18 mouse cellular contexts compared by ENCODE assay signal in genomic region chr9:14203768-14204416, GRCm38 (mm10).
DNase-seq lines count a peak whose midpoint lies in the region; ATAC-seq and TF ChIP-seq lines count a peak whose summit lies in the region.
"Had no signal": no experiment of that assay in that cellular context is flagged by ENCODE, and none has a peak within 500 bp of the region (broad histone marks: within the 10 kb centered on the region; RNA-seq: fewer than 3 reads in every experiment).

No protein-coding gene starts in this region.

- no peak overlapping the region for H3K4me2 ChIP-seq in kidney, embryonic 14.5 days (replicated peaks; ENCODE audit: low read depth, low read length)
- H3K4me2 ChIP-seq in CH12.LX (ENCODE audit: insufficient read depth, low read depth, poor library complexity, severe bottlenecking) = no peak overlapping the region
- no peak overlapping the region for H3K4me2 ChIP-seq in kidney, embryonic 15.5 days
- H3K4me2 ChIP-seq in limb, embryonic 12.5 days = no peak overlapping the region
- H3K4me2 ChIP-seq in intestine, postnatal 0 days (replicated peaks; ENCODE audit: low read depth) = no peak overlapping the region
- H3K4me2 ChIP-seq: embryonic facial prominence, embryonic 15.5 days; heart, embryonic 15.5 days; hindbrain, embryonic 12.5 days; liver, embryonic 15.5 days had no signal

- no peak overlapping the region for H3K9ac ChIP-seq in kidney, embryonic 14.5 days (ENCODE audit: low read depth, low read length)
- no peak overlapping the region for H3K9ac ChIP-seq in CH12.LX (ENCODE audit: insufficient read depth, low read depth)
- no peak overlapping the region for H3K9ac ChIP-seq in kidney, embryonic 15.5 days
- no peak overlapping the region for H3K9ac ChIP-seq in limb, embryonic 12.5 days (replicated peaks)
- H3K9ac ChIP-seq in intestine, postnatal 0 days (ENCODE audit: low read depth, low read length) = no peak overlapping the region
- H3K9ac ChIP-seq: embryonic facial prominence, embryonic 15.5 days; heart, embryonic 15.5 days; hindbrain, embryonic 12.5 days; liver, embryonic 15.5 days had no signal

- no peak overlapping the region; the same call in 1 of the 2 replicates for H3K27ac ChIP-seq in kidney, embryonic 14.5 days (ENCODE audit: low read depth, low read length)
- H3K27ac ChIP-seq in CH12.LX (ENCODE audit: insufficient read depth, low read depth) = no peak overlapping the region
- 0 out of 2 replicates have a peak overlapping the region, but pooled peaks have one; percentile 57 for H3K27ac ChIP-seq in kidney, embryonic 15.5 days
- H3K27ac ChIP-seq in limb, embryonic 12.5 days = peak overlapping the region; percentile 73
- no peak overlapping the region for H3K27ac ChIP-seq in intestine, postnatal 0 days (ENCODE audit: low read depth, low read length)
- H3K27ac ChIP-seq: embryonic facial prominence, embryonic 15.5 days; heart, embryonic 15.5 days; hindbrain, embryonic 12.5 days; liver, embryonic 15.5 days had no signal

- TF ChIP-seq POLR2A in CH12.LX (IDR thresholded peaks at IDR 0.05; ENCODE audit: low read depth, low read length) = no peak

- no peaks in the 10 kb centered on the region for H3K36me3 ChIP-seq in kidney, embryonic 14.5 days (ENCODE audit: control insufficient read depth, insufficient read depth, low read length)
- H3K36me3 ChIP-seq in CH12.LX (replicated peaks in 1 of 2; ENCODE audit: control insufficient read depth in 1 of 2, insufficient read depth in 1 of 2, low read length in 1 of 2) = no peaks in the 10 kb centered on the region
- no peaks in the 10 kb centered on the region for H3K36me3 ChIP-seq in kidney, embryonic 15.5 days
- no peaks in the 10 kb centered on the region for H3K36me3 ChIP-seq in limb, embryonic 12.5 days
- H3K36me3 ChIP-seq in intestine, postnatal 0 days (ENCODE audit: control insufficient read depth, insufficient read depth) = no peaks in the 10 kb centered on the region
- H3K36me3 ChIP-seq: embryonic facial prominence, embryonic 15.5 days; heart, embryonic 15.5 days; hindbrain, embryonic 12.5 days; liver, embryonic 15.5 days had no signal

- in situ Hi-C loops in CH12.LX (cut with MboI; ENCODE audit: low pct_ligation_motif_present, low pct_unique_long_range_greater_than_20kb, low sequenced_read_pairs) = no loop called here

- H3K4me3 ChIP-seq in kidney, embryonic 14.5 days (ENCODE audit: low read length) = no peak overlapping the region
- H3K4me3 ChIP-seq in CH12.LX (replicated peaks in 1 of 3; ENCODE audit: low read depth in 2 of 3, low read length in 2 of 3, poor library complexity in 1 of 3) = no peak overlapping the region
- no peak overlapping the region for H3K4me3 ChIP-seq in kidney, embryonic 15.5 days (replicated peaks)
- no peak overlapping the region for H3K4me3 ChIP-seq in limb, embryonic 12.5 days (replicated peaks)
- H3K4me3 ChIP-seq in intestine, postnatal 0 days (ENCODE audit: low read depth, low read length) = no peak overlapping the region
- H3K4me3 ChIP-seq: embryonic facial prominence, embryonic 15.5 days; heart, embryonic 15.5 days; hindbrain, embryonic 12.5 days; liver, embryonic 15.5 days had no signal

- peaks cover 6% of the 10 kb centered on the region for H3K4me1 ChIP-seq in kidney, embryonic 14.5 days (ENCODE audit: control insufficient read depth, insufficient read depth, low read length)
- peaks cover 7 to 39% of the 10 kb centered on the region in 2 experiments; a peak in 3 of 4 replicates for H3K4me1 ChIP-seq in CH12.LX (ENCODE audit: control insufficient read depth in 1 of 2, insufficient read depth in 2 of 2)
- H3K4me1 ChIP-seq in kidney, embryonic 15.5 days = peaks cover 43% of the 10 kb centered on the region
- peaks cover 45% of the 10 kb centered on the region for H3K4me1 ChIP-seq in limb, embryonic 12.5 days (replicated peaks)
- 0 out of 2 replicates have a peak, but pooled peaks cover 6% of the 10 kb centered on the region for H3K4me1 ChIP-seq in intestine, postnatal 0 days (replicated peaks; ENCODE audit: control insufficient read depth, insufficient read depth, low read length)
- H3K4me1 ChIP-seq: hindbrain, embryonic 12.5 days had no signal

- WGBS in kidney, embryonic 14.5 days = 67% methylated on average over 11 of the region's 11 CpGs
- WGBS in kidney, embryonic 15.5 days = 65% methylated on average over 11 of the region's 11 CpGs
- 62% methylated on average over 11 of the region's 11 CpGs for WGBS in limb, embryonic 12.5 days
- WGBS in intestine, postnatal 0 days = 75% methylated on average over 11 of the region's 11 CpGs

- TF ChIP-seq CTCF in CH12.LX (conservative IDR thresholded peaks at IDR 0.05 in 1 of 2, IDR thresholded peaks at IDR 0.05 in 1 of 2; ENCODE audit: low read depth in 2 of 2, low read length in 2 of 2) = no peak
- TF ChIP-seq CTCF in intestine, postnatal 0 days (IDR thresholded peaks at IDR 0.05; ENCODE audit: low read depth) = no peak

- no peaks in the 10 kb centered on the region for H3K27me3 ChIP-seq in kidney, embryonic 14.5 days (ENCODE audit: control insufficient read depth, insufficient read depth, low read length)
- no peaks in the 10 kb centered on the region for H3K27me3 ChIP-seq in CH12.LX (replicated peaks)
- no peaks in the 10 kb centered on the region for H3K27me3 ChIP-seq in kidney, embryonic 15.5 days
- no peaks in the 10 kb centered on the region for H3K27me3 ChIP-seq in limb, embryonic 12.5 days
- H3K27me3 ChIP-seq in intestine, postnatal 0 days (replicated peaks; ENCODE audit: control insufficient read depth, insufficient read depth, low read length) = no peaks in the 10 kb centered on the region
- H3K27me3 ChIP-seq: embryonic facial prominence, embryonic 15.5 days; heart, embryonic 15.5 days; hindbrain, embryonic 12.5 days; liver, embryonic 15.5 days had no signal

- TF ChIP-seq EP300 in CH12.LX (IDR thresholded peaks at IDR 0.05; ENCODE audit: low read length) = no peak

- H3K79me2 ChIP-seq in CH12.LX (replicated peaks; ENCODE audit: control insufficient read depth, extremely low read depth, insufficient read depth, poor library complexity, severe bottlenecking) = no peaks in the 10 kb centered on the region

- H3K9me3 ChIP-seq in kidney, embryonic 14.5 days (ENCODE audit: control insufficient read depth, low read length) = no peaks in the 10 kb centered on the region
- H3K9me3 ChIP-seq in CH12.LX (replicated peaks; ENCODE audit: low read length) = no peaks in the 10 kb centered on the region
- H3K9me3 ChIP-seq in kidney, embryonic 15.5 days (replicated peaks) = no peaks in the 10 kb centered on the region
- H3K9me3 ChIP-seq in limb, embryonic 12.5 days = no peaks in the 10 kb centered on the region
- H3K9me3 ChIP-seq in intestine, postnatal 0 days (ENCODE audit: control insufficient read depth) = no peaks in the 10 kb centered on the region
- H3K9me3 ChIP-seq: embryonic facial prominence, embryonic 15.5 days; heart, embryonic 15.5 days; hindbrain, embryonic 12.5 days; liver, embryonic 15.5 days had no signal

- no peak for ATAC-seq in kidney, embryonic 14.5 days (ENCODE audit: low FRiP score, low TSS enrichment)
- ATAC-seq in kidney, embryonic 15.5 days (replicated peaks; ENCODE audit: low FRiP score) = no peak
- no peak for ATAC-seq in limb, embryonic 12.5 days (ENCODE audit: insufficient number of reproducible peaks, insufficient read depth, low FRiP score, low TSS enrichment, low read depth)
- ATAC-seq in intestine, postnatal 0 days = no peak
- ATAC-seq: intestine, embryonic 16.5 days had no signal

- dilution Hi-C loops in CH12.LX (cut with MboI; ENCODE audit: extremely low pct_ligation_motif_present, extremely low pct_unique_long_range_greater_than_20kb, low sequenced_read_pairs) = no loop called here

- TF ChIP-seq RAD21 in CH12.LX (IDR thresholded peaks at IDR 0.05; ENCODE audit: low read depth, low read length) = no peak

- DNase-seq in kidney, adult 11 months = peak; percentile 60
- no peak for DNase-seq in CH12.LX (ENCODE audit: extremely low read depth)
- no peak for DNase-seq in cerebellum, adult 9-10 months
- no peak for DNase-seq in right cerebral cortex, postnatal 25 days
- DNase-seq: adrenal gland, adult 2 months; cerebellum, adult 9-11 months; layer of hippocampus, postnatal 36 days; left cerebral cortex, postnatal 4 days; retina, postnatal 1 day had no signal

TF ChIP-seq in CH12.LX, 34 proteins besides CTCF, POLR2A, EP300 and RAD21:
- TF ChIP-seq CHD1 (IDR thresholded peaks at IDR 0.05; ENCODE audit: low read depth, low read length) = no peak
- TF ChIP-seq NRF1 (IDR thresholded peaks at IDR 0.05; ENCODE audit: low read depth, low read length) = no peak
- no peak for TF ChIP-seq UBTF (IDR thresholded peaks at IDR 0.05; ENCODE audit: low read depth, low read length)
- TF ChIP-seq MEF2A (IDR thresholded peaks at IDR 0.05; ENCODE audit: borderline replicate concordance, low read depth, low read length) = no peak
- peak; percentile 64 for TF ChIP-seq ZNF384 (IDR thresholded peaks at IDR 0.05; ENCODE audit: low read depth, low read length)
- no peak for TF ChIP-seq ELF1 (IDR thresholded peaks at IDR 0.05; ENCODE audit: low read depth, low read length)
TF ChIP-seq in CH12.LX: peak in this region for 1.

Comparison
In these comparisons a context has a peak if more than half of its experiments do, and no peak if none do; other contexts are left out.
1. H3K27ac ChIP-seq: peak in kidney, embryonic 15.5 days (single experiment) and limb, embryonic 12.5 days (single experiment); none in kidney, embryonic 14.5 days (single experiment), CH12.LX (single experiment) and intestine, postnatal 0 days (single experiment).